Mouse (Mus musculus) liver, postnatal 0 days (tissue): Measurements from ENCODE around the gene Gpr174.

Experiments used
- CTCF ChIP-seq: sonication (generic); IDR thresholded peaks from 2 replicates; pipeline ENCODE4 v1.5.1; 2016; ENCODE audit warnings: antibody characterized with exemption, low read depth
- EP300 ChIP-seq: IDR thresholded peaks from 2 replicates; pipeline ENCODE4 v1.6.1; 2016; ENCODE audit warnings: antibody characterized with exemption, low read depth, mild to moderate bottlenecking

- no peak for TF ChIP-seq CTCF
- no peak for TF ChIP-seq EP300
These were observed 19.2 kb upstream of the Gpr174 start for GRCm38 (mm10) chrX:107236461-107236860.
